Mouse (Mus musculus) ES-E14 (cell line): ENCODE measurements around the gene Gm14137. TPM values are rescaled to one million over a fixed set of nuclear protein-coding genes. Genes with fewer than 3 reads are reported as not detected.

Experiments
- DNase-seq: peaks from one replicate; pipeline ENCODE4 v3.0.0-alpha.2; 2013; ENCODE audit warnings: low read depth, low spot score
- H3K27ac ChIP-seq: 2 replicates; pipeline ENCODE4 v1.5.1; 2012; ENCODE audit warnings: low read depth, mild to moderate bottlenecking, low read length, moderate library complexity, mixed read lengths; ENCODE audit not compliant: poor library complexity, insufficient read depth, severe bottlenecking
- H3K36me3 ChIP-seq: 2 replicates; pipeline ENCODE4 v1.6.1; 2012; ENCODE audit warnings: mild to moderate bottlenecking, low read length, moderate library complexity, mixed read lengths; ENCODE audit not compliant: control insufficient read depth, poor library complexity, insufficient read depth, severe bottlenecking
- H3K4me1 ChIP-seq, 2 experiments: fragments of 150-350 bp in 1 of 2; sonication (generic) in 1 of 2; 2 replicates each; pipeline ENCODE4 v1.6.1; 2012; ENCODE audit warnings: low read length in 2 of 2, mild to moderate bottlenecking in 1 of 2, mixed read lengths in 1 of 2; ENCODE audit not compliant: control insufficient read depth in 2 of 2, insufficient read depth in 2 of 2, poor library complexity in 1 of 2
- H3K4me3 ChIP-seq, 2 experiments: fragments of 150-350 bp in 1 of 2; sonication (generic) in 1 of 2; 2 replicates each; pipeline ENCODE4 v1.5.1; 2012; ENCODE audit warnings: low read length in 2 of 2, low read depth in 1 of 2, mild to moderate bottlenecking in 1 of 2, mixed read lengths in 1 of 2; ENCODE audit not compliant: insufficient read depth in 1 of 2, poor library complexity in 1 of 2, severe bottlenecking in 1 of 2
- H3K9ac ChIP-seq: 2 replicates; pipeline ENCODE4 v1.6.1; 2012; ENCODE audit warnings: low read depth, mild to moderate bottlenecking, low read length, mixed read lengths; ENCODE audit not compliant: poor library complexity, insufficient read depth, severe bottlenecking
- H3K9me3 ChIP-seq: fragments of 150-350 bp; sonication (generic); 2 replicates; pipeline ENCODE4 v1.6.1; 2012; ENCODE audit warnings: low read depth, mild to moderate bottlenecking, low read length; ENCODE audit not compliant: control insufficient read depth, insufficient read depth
- CHD2 ChIP-seq: IDR thresholded peaks from 2 replicates; pipeline ENCODE4 v1.6.1; 2014; ENCODE audit warnings: mild to moderate bottlenecking, low read depth, low read length, inconsistent platforms
- HCFC1 ChIP-seq: IDR thresholded peaks from 2 replicates; pipeline ENCODE4 v1.6.1; 2012; ENCODE audit warnings: low read length, inconsistent platforms, borderline replicate concordance; ENCODE audit not compliant: insufficient read depth
- MAFK ChIP-seq: IDR thresholded peaks from 2 replicates; pipeline ENCODE4 v1.6.1; 2014; ENCODE audit warnings: mild to moderate bottlenecking, low read depth, low read length, inconsistent platforms; ENCODE audit not compliant: insufficient read depth
- ZC3H11A ChIP-seq: IDR thresholded peaks from 2 replicates; pipeline ENCODE4 v1.6.1; 2012; ENCODE audit warnings: low read depth, mild to moderate bottlenecking, inconsistent platforms, low read length, borderline replicate concordance
- ZNF384 ChIP-seq: IDR thresholded peaks from 2 replicates; pipeline ENCODE4 v1.6.1; 2012; ENCODE audit warnings: low read depth, low read length, inconsistent platforms
- in situ Hi-C, 2 experiments: fragments of 600-800 bp; cut with MboI; formaldehyde crosslinking; loops; one replicate each; pipeline ENCODE4 v1.15.1; 2025; ENCODE audit warnings: low sequenced_read_pairs in 2 of 2, inconsistent platforms in 1 of 2; ENCODE audit not compliant: unreplicated experiment in 2 of 2
- total RNA-seq: library from RNA; depleted of rRNA; stranded (reverse); fragments of 300-350 nt; gene quantifications from 2 replicates; pipeline ENCODE4 v1.2.3, GENCODE M21; 2012; rRNA removed

The Gm14137 gene
- total RNA-seq, 1 experiment: 0.45 TPM

DNA sequence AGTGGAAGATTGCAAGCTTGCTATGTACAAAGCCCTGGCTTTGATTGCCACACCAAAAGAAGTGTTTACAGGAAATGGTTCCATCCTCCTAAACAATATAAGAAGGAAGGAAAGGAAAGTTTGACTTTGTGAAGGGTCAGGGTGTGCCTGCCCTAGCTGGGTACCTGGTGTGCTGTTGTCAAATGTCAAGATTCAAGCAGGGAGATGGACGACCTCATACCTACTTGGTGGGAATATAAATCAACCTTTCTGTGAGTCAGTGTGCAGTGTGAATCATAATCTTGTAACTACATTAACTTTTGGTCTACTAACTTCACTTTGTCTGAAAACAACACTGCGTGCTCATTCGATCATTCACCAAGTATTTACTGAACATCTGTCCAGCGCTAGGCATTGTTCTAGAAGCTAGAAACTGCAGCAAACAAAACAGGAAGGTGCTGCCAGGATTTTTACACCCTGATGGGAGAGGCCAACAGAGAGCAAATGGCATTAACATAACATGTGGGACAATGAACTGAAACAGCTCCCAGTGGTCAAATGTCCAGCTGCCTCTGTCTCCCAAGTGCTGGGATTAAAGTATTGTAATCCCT lies 29.7 kb downstream of the Gm14137 start:
- no peaks in the 10 kb centered on the region for H3K36me3 ChIP-seq
- in situ Hi-C loops: no loop called here
- DNase-seq: no peak
- H3K9me3 ChIP-seq: no peaks in the 10 kb centered on the region
- no peak overlapping the region for H3K4me3 ChIP-seq
- peaks cover 0 to 6% of the 10 kb centered on the region in 2 experiments; a peak in 1 of 4 replicates for H3K4me1 ChIP-seq
- no peak overlapping the region; the same call in 1 of the 2 replicates for H3K27ac ChIP-seq
- no peak overlapping the region for H3K9ac ChIP-seq
- TF ChIP-seq MAFK (no peak), ZNF384 (no peak), ZC3H11A (no peak), CHD2 (no peak), HCFC1 (no peak)

DNA sequence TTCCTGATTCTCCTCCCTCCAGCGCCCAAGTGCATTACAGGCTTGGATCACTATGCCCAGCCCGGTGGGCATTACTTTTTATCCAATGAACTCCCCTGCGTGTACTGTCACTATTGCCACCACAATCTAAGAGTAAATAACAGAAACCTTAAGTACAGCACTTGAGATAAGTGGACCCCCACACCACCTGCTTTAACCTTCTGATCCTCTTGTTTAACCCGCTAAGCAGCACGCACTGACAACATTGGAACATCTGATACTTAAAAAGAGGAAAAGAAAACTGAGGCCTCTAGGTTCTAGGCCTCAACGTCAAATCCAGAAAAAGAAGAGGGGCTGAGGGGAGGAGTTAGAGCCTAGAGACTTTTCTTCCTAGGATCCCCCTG lies 33.6 kb downstream of the Gm14137 start:
- no peak for TF ChIP-seq ZNF384
- TF ChIP-seq HCFC1: no peak
- no peak for TF ChIP-seq ZC3H11A
- TF ChIP-seq CHD2: no peak
- no peak for TF ChIP-seq MAFK
- Histone ChIP-seq H3K4me3 (peak overlapping the region; percentile 79 to 99), H3K27ac (no peak overlapping the region; the same call in 1 of the 2 replicates), H3K9ac (peak overlapping the region; percentile 80; the same call in 1 of the 2 replicates), H3K36me3 (no peaks in the 10 kb centered on the region), H3K4me1 (peaks cover 0 to 6% of the 10 kb centered on the region in 2 experiments; a peak in 1 of 4 replicates), H3K9me3 (no peaks in the 10 kb centered on the region)
- no peak for DNase-seq
- in situ Hi-C loops: no loop called here

GRCm38 (mm10) chr2:119208344-119209175 lies 34.3 kb downstream of the Gm14137 start, which contains the start of the genes Zfyve19 and Dnajc17:
Zfyve19 (plus strand) TSS chr2:119208617.
Dnajc17 (minus strand) TSS chr2:119208795.
- DNase-seq: peak; percentile 90
- H3K9me3 ChIP-seq: no peaks in the 10 kb centered on the region
- in situ Hi-C loops: no loop called here
- peak within 1 kb of the TSS; percentile 59; the same call in 1 of the 2 replicates for H3K27ac ChIP-seq
- peak; percentile 96 for TF ChIP-seq HCFC1
- no peak for TF ChIP-seq ZNF384
- H3K9ac ChIP-seq: peak within 1 kb of the TSS; percentile 80
- peak within 1 kb of the TSS; percentile 79 to 99 for H3K4me3 ChIP-seq
- H3K4me1 ChIP-seq: peaks cover 0 to 6% of the 10 kb centered on the region in 2 experiments; a peak in 1 of 4 replicates
- no peaks in the 10 kb centered on the region for H3K36me3 ChIP-seq

DNA sequence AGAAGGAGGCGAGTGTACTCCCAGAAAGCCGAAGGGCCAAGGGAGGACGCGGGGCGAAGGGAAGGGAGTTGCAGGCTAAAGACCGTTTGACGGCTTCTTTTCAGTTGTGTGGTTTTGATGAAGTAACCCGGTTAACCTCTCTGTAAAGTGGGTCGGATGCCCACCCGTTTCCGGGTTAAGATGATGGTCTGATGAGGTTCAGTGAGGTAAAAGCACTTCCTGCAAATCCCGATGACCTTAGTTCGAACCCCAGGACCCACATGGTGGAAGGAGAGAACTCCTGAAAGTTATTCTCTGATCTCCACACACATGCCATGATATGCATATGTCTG lies 34.8 kb downstream of the Gm14137 start:
- 0 out of 4 replicates have a peak, but pooled peaks cover 0 to 2% of the 10 kb centered on the region in 2 experiments for H3K4me1 ChIP-seq
- H3K4me3 ChIP-seq: peak overlapping the region; percentile 79 to 99
- no peaks in the 10 kb centered on the region for H3K9me3 ChIP-seq
- TF ChIP-seq ZNF384: no peak
- no peak for TF ChIP-seq ZC3H11A
- TF ChIP-seq MAFK: no peak
- no peak for TF ChIP-seq HCFC1
- no peak for TF ChIP-seq CHD2
- peak overlapping the region; percentile 69 for H3K9ac ChIP-seq
- in situ Hi-C loops: no loop called here
- no peaks in the 10 kb centered on the region for H3K36me3 ChIP-seq
- no peak for DNase-seq
- H3K27ac ChIP-seq: no peak overlapping the region

Other genes starting within 250 kb of the Gm14137 start
- 6.1 and 8.3 TPM in 2 replicates for gene Chst14, start 248.0 kb upstream of the Gm14137 start, total RNA-seq
- 5.2 and 6.3 TPM in 2 replicates for gene Ccdc32, start 145.1 kb upstream of the Gm14137 start, total RNA-seq
- 20.8 and 23.4 TPM in 2 replicates for gene Rpusd2, start 139.7 kb upstream of the Gm14137 start, total RNA-seq
- gene Knl1, start 127.4 kb upstream of the Gm14137 start, total RNA-seq: 25.5 and 31.4 TPM in 2 replicates
- gene Rad51, start 61.7 kb upstream of the Gm14137 start, total RNA-seq: 37.3 and 42.2 TPM in 2 replicates
- 72.9 and 95.9 TPM in 2 replicates for gene Rmdn3, start 17.5 kb upstream of the Gm14137 start, total RNA-seq
- gene Gchfr, start 6.7 kb upstream of the Gm14137 start, total RNA-seq: 12.7 and 14.1 TPM in 2 replicates
- gene Zfyve19, start 34.1 kb downstream of the Gm14137 start, total RNA-seq: 15.7 and 19.8 TPM in 2 replicates
- gene Dnajc17, start 34.3 kb downstream of the Gm14137 start, total RNA-seq: 11.7 and 15.2 TPM in 2 replicates
- gene Ppp1r14d, start 55.4 kb downstream of the Gm14137 start, total RNA-seq: 0.95 and 1.6 TPM in 2 replicates
- gene Spint1, start 62.9 kb downstream of the Gm14137 start, total RNA-seq: 80.3 and 167 TPM in 2 replicates
- gene Rhov, start 96.8 kb downstream of the Gm14137 start, total RNA-seq: 1.8 and 1.9 TPM in 2 replicates
- gene Vps18, start 114.2 kb downstream of the Gm14137 start, total RNA-seq: 17.0 and 17.8 TPM in 2 replicates
- 0.27 and 0.42 TPM in 2 replicates for gene Dll4, start 151.3 kb downstream of the Gm14137 start, total RNA-seq
- 20.9 and 31.0 TPM in 2 replicates for gene Chac1, start 176.7 kb downstream of the Gm14137 start, total RNA-seq